Mouse (Mus musculus): ENCODE measurements around the gene Tpst2.

Tpst2 gene

DNA sequence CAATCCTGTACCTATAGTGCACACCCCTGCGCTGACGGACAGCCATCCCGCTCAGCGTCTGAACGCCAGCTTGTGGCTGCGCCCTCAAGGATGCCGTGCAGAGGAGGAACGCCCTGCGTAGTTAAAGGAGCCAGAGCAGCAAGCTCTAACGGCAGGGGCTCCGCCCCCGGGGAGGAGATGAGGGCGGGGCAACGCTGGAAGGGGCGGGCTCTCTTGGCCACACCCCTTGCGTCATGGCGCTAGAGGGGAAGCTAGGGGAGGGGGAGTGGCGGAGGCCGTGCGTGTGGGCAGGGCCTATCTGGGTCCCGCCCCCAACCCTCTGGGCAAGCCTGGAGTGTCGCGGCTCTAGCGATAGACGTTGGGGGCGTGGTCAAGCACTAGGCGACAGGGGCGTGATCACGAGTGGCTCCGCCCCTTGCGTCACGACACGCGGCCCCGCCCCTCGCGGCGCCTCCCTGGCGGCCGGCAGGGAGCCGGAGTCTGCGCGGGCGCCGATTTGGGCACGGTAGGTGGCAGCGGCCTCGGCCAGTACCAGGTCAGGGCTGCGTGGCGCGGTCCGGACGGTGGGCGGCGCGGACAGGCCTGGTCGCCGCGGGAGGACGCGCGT, at the start of gene Tpst2:
TSS of gene Tpst2 (plus strand) at position 425 of the 607 bp plus-strand sequence.
- peak; percentile 100 for DNase-seq

DNA sequence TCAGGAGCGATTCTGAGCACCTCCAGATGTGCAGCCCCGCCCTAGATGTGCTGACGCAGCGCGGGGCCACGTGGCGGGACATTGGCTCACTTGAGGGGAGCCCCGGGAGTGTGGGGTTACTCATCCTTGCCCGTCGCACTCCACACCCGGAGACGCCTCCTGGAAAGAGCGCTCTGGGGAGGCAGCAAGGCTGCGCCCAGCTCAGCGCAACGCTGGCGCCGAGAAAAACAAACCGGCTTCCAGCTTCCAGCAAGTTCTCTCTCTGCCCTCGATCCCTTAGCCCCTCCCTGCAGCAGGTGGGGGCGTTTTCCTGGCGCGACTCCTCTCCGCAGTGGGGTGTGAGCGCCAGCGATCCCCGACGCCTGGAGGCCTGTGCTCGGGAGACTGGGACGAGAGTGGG, 49.1 kb upstream of the Tpst2 start:
- DNase-seq = no peak

DNA sequence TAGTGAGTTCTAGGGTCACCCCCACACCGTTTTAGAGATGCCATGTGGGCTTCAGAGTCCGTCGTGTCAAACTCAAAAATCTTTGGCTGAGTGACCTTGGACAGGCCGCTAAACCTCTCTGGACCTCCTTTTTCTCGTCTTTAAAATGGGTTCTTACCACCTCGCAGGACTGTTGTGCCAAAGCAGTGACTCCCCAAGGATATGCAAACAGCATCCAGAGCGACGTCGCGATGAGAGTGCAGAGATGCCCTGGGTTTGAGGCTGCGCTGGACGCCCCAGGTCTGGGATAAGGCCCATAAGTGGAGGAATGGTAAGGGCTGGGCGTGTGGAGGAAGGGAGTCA, 48.6 kb upstream of the Tpst2 start:
- DNase-seq = no peak

DNA sequence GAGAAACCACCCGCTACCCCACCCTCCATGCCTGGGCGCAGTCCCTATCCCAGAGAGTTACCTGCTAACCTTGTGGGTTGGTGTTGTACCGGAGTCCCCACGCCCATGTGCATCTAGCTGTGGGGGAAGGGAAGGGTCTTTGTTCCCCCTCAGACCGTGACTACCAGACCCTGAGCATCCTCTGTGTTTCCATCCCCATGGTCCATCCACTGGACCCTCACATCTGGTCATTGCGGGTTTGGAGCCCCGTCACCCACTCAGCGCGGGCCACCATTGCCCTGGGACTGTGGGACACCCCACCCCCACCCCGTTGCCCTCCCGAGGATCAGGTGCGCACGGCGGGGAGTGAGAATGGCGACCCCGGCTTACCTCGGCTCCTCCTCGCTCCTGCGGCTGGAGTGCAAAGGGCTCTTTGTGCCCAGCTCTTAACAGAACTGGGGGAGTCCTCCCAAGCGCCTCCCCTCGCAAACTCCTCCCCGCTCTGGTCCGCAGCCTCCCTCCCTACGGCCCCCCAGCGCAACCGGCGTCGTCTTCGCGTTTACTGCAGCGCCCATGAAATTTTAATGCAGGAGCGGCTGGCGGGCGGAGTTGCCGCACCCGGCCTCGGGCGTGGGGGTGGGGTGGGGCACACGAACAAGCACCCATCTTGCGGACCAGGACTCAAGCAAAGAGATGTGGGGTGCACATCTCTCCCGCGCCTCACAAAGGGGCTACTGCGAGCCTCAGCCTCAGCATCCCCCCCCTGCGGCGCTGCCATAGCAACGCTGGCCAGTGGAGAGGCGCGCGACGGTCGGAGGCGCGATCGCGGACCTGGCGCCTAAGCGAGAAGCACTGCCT, 48.0 kb upstream of the Tpst2 start:
- DNase-seq = no peak

DNA sequence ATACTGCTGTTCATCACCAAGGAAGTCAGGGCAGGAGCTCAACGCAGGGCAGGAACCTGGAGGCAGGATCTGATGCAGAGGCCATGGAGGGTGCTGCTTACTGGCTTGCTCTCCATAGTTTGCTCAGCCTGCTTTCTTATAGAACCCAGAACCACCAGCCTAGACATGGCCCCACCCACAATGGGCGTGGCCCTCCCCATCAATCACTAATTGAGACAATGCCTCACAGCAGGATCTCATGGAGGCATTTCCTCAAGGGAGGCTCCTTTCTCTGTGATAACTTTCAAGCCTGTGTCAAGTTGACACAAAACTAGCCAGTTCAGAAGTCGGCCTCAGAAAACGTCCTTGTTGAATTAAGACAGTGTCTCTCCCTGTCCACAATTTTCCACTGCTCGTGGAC, 40.7 kb upstream of the Tpst2 start:
- DNase-seq = no peak

DNA sequence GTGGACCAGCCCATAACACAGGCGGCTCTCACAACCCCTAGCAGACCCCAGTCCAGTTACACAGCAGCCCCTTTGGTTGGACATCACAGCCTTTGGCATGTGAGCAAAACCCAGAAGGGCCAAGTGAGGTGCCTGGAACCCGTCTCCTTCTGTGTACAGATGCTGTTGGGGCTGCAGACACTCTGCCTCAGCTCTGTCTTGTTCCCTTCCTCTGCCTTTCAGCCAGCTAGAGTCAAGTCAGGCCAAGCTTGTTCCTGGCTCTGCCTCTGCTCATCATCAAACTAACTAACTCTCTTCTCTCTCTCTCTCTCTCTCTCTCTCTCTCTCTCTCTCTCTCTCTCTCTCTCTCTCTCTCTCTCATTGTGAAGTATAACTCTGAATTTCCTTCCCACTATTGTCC, 39.9 kb upstream of the Tpst2 start:
- no peak for DNase-seq

DNA sequence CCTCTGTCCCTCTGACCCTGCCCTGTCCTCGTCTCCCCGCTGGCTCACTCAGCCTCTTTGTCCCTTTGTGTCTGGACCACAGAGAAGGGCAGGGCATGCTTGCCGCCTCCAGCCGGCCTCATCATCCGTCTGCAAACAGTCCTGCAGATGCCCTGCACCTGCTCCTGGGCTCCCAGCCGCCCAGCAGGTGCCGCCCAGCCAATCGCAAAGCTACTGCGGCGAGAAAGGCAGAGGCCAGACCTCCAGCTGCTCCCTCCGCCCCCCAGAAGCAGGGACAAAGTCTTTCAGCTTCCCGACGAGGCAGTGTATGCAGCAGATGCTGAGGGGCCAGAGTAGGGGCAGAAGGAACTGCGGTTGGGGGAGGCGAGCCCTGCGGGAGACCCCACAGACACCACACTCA, 39.1 kb upstream of the Tpst2 start:
- DNase-seq = no peak

DNA sequence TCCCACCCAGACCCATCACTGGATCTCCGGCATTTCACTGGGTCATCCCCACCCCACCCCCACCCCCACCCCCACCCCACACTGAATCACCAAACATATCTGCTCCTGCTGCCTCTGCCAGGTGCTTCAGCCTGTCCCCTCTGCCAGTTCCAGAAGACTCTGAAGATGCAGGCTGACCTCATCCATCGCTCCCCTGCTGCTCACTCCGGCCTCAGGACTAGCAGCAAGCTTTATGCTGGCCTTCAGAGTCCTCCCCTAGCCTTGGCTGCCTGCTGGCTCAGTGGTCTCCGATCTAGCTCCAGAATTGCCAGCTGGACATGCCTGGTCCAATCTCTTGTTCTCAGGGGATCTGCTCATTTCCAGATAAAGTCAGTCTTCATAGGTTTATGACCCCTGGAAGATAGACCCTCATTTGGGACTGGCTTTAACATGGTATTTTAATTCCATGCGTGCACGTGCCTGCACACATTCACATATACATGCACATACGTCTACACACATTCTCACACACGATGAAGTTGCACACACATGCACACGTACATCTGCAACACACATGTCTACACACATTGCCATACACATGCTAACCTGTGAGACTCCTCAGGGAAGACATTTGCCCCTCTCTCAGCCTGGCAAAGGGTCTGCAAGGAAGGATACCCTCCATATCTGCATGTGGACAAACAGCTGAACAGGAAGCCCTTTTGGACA, 38.5 kb upstream of the Tpst2 start:
- DNase-seq = no peak

DNA sequence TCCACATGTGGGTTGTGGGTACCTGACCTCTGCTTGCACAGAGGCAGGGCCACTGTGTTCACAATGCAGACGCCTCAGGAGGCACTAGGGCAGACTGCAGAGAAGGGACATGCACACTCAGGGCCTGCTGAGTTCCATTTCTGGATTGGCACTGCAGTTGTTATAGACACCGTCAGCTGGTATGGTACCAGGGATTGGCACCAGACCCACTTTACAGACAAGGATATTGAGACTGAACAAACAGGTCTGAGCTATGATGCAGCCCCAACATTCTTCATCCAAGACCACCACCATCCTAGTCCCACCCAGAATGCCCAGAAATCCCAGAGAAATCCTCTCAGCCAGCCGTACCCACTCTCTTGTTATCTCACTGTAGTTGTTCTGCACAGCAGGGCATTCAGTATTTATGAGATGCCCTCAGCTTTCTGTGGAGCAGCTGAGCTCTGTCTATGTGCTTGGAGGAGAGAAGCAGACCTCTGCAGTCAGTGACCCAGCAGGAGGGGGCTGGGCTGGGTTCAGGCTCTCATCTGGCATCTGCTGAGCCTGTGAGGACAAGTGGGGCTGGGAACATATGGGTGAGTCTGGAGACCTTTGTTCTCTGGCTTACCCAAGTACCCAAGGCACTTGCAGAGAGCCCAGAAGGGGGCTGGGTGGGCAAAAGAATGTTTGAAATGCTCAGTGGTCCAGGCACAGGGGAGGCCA, 37.6 kb upstream of the Tpst2 start:
- DNase-seq = no peak

DNA sequence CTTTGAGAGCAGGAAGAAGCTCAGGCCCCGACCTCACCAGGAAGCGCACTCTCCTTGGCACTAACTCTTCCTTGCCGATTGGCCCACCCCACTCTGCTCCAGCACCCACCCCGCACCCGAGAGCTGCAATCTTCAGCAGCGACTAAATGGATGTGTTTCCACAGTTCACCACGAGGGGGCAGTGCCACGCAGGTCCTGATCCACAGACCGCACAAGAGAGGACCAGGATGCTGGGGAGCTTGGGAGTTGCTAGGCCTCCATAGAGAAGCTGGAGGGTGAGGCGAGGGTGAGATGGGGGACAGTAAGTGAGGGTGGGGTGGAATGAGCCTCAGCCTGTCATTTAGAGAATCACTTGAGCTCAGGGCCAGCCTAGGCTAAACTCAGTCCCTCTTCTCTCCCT, 35.7 kb upstream of the Tpst2 start:
- peak; percentile 85 for DNase-seq

DNA sequence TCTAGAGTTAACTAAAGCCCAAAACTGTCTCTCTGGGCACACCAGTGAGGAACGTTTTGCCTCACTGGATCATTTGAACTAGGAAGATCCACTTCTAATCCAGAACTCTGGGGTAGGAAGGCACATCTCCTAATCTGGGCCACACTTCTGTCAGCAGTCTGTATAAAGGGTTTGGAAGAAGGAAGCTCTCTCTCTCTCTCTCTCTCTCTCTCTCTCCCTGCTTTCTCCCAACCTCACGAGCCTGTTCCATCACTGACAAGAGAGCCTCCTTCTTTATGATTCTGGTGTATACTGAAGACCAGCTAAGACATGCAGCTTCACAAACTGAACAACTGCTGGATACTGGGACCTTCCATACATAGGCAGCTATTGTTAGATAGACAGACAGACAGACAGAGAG, 34.6 kb upstream of the Tpst2 start:
- DNase-seq = no peak

DNA sequence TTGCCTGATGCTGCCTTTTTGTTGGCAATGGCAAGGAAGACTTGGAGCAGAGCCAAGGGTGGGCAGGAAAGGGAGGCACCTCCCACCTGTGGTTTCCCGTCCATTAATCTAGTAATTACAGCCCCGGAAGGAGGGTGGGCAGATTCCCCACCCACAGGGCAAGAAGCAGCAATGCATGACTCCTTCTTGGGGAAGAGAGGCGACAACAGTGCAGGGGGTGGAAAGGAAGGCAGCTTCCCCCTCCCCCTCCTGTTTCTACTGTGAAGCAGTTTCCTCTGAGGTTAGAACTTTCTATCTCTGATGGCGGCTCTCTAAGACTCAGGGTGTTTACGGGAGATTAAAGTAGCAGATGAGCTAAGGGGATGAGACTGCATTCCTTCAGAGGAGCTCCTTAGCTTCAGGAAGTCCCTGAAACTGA, 34.1 kb upstream of the Tpst2 start:
- no peak for DNase-seq

DNA sequence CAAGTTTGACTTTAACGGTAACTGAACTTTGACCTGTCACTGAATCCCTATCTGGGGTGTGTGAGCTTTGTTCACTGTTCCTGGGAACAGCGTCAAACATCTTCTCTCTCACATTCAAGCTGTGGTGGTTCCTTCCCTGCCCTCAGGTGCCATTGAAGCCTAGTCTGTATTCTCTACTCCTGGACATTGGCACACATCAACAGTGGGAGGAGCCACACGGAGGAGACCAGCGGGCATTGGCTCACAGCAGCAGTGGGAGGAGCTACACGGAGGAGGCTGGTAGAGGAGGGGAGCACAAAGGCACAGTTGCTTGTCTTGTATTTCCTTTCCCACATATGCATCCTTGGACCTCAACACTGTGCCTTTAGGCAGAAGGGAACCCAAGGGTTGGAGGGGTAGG, 33.5 kb upstream of the Tpst2 start:
- DNase-seq = no peak

DNA sequence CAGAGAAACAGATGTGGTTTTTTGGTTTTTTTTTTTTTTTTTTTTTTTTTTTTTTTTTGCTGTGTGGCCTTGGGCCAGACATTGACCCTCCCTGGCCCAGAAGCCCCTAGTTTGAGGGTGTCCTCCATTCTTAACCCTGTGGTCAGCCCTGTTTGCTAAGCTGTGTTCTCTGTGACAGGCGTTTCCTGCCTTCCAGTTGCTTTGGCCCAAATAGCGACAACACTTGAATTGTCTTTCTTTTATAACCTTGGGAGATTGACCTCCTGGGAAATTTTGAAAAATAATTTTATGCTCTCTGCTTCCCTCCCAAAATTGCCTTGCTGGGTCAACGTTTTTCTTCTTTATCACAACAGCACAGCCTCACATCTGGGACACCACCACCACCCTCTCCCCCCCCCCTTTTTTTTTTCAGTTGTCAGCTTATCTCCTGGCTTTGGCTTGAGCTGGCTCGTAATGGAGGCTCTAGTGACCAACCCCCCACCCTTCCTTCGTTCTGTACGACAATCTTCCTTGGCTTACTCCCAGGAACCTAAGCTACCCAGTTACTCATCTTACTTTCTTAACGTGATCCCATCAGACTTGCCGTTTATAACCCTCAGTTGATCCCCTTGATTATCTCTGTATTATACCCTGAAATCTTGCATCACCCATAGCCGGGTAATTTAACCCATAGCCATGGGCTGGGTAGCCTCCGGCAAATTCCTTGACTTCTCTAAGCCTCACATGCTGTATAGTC, 32.8 kb upstream of the Tpst2 start:
- no peak for DNase-seq

DNA sequence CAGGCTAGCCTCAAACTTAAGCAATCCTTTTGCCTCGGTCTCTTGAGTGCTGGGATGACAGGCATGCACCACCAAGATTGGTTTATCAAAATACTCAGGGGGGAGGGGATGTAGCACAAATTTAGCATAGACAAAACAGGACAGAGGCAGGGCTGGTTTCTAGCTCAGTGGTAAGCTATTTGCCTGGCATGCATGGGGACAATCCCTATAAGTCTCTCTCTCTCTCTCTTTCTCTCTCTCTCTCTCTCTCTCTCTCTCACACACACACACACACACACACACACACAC, 32.3 kb upstream of the Tpst2 start:
- no peak for DNase-seq

DNA sequence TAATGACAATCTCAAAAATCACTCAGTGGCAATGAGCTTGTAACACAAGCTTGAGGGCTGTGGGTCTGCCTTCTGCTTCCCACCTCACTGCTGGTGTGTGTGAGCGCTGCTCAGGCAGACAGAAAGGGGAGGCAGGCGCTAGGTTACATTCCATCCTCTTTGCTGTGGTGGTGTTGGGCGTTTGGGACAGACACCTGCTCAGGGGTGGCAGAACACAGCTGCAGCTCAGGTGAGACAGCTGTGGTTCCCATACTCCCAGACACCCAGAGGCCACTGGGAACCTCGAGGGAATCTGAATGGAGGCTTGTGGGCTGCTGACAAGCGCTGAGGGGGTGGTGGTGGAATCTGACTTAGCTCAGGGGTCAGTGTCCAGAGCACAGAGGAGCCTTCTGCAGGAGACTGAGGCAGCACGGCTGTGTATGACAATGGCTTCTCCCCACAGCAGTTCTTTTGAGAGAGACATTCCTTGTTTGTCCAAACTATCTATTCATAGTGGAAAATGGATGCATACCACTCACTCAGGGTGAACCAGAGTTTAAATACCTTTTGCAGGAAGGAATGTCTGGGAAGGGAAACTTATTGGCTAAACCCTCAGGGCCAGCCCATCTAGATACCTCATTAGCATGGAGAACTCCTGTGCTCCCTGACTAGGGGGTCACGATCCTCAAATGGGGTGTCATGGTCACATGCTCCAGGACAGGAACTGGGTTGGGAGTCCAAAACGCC, 31.4 kb upstream of the Tpst2 start:
- no peak for DNase-seq

DNA sequence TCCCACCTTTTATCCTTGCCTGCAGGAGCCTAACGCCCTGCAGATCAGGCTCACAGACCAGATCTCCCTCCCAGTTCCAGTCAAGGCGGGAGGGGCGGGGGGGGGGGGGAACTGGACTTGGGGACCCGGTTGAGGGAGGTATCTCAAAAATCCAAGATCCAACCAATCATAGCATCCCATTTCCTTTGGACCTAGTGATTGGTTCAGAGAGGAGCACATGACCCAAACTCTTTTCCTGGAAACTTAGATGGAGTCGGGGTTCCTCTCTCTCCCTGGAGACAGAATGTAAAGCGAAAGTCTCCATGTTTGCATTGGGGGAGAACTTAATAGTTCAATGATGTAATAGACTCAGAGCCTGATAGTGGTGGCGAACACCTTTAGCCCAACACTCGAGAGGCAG, 29.1 kb upstream of the Tpst2 start:
- no peak for DNase-seq

DNA sequence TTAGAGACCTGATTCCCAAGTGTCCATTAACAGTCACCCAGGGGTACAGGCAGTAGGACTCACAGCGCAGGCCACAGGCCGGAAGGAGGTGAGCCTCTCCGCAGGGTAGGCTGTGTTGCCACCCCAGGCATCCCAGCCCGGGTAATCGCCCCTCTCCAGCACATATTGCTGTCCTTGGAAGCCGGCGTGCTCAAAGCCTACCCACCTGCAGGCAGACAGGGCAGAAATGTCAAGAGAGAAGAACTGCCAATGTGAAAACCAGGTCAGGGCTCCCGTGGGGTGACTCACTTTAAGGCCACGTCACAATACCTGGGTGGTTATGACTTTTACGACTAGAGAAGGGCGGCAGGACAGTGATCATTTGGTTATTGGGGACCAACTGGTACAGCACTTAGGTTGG, 27.4 kb upstream of the Tpst2 start:
- no peak for DNase-seq

DNA sequence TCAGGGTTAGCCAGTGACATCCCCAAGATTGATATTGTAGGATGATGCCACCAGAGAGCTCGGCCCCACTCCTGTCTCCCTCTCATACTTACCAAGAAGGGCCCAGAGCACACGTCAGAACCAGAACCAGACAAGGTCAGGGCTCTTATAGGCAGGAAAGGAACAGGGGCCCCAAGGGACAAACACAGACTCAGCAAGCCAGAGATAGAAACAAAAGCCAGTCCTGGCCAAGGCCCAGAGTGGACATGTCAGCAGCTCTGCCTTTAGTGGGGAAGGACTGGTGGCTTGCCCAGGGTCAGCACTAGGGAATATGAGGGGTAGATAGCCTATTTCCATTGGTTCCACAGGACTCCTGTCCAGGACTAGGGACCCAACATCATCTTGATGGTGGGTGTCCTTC, 24.1 kb upstream of the Tpst2 start, which contains the start of gene Cryba4:
TSS of gene Cryba4 (minus strand) at position 119 of the 400 bp plus-strand sequence.
- DNase-seq = no peak

DNA sequence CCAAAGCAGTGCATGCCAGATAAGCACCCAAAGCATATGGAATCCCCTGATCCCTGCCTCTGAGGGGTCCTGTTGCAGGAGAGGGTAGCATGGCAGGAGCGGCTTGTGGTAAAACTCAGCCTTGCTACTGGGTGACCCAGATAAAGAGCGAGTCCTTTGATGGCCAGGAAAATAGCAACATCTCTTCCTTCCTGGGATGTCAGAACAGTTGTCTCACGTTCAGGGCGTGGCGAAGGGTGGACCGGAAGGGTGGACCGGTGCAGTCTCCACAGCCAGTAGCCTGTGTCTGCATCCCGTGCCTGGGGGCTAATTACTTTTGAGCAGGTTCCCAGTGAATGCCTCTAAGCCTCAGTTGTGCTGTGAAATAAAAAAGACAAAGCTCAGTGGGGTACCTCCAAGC, 23.3 kb upstream of the Tpst2 start:
- no peak for DNase-seq

DNA sequence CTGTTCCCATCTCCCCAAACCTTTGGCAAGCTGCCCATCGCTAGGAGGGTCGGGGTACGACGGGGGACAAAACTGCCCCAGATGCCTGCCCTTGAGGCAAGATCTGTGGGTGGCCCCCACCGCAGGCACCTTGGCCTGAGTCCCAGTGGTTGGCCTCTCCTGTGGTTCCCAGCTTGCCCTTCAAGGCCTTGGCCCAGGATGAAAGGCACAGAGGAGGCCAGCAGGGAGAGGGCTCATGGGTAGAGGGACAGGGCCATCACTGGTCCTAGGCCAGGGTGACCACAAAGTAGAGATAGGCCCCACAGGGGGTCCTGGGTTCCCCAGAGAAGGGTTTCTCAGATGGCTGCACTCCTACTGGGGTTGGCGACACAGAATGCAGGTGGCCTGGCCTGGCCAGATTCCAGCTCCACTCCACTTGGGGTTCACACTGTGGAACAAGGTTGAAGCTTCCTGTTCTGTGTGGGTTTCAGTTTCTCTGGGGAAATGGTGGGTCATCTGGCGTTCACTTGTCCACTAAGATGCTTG, 22.1 kb upstream of the Tpst2 start:
- DNase-seq = peak; percentile 62

DNA sequence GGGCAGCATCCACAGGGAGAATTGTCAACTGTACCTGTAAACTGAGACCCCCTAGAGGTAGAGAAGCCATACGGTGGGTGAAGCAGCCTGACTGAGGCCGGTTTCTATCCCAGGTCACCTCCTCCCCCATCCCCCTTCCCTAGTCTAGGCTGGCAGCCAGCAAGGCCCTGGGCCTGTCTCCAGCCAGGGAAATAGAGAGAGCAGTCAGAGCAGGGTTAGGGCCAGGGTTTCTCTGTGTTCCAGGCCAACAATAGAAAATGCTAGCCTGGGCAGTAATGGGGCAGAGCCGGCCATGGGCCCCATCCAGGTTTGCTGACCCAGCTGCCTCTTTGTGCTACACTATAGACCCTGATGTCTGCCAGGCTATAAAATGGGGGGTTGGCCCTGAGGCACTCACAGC, 21.1 kb upstream of the Tpst2 start, which contains the start of gene Crybb1:
TSS of gene Crybb1 (plus strand) at position 390 of the 400 bp plus-strand sequence.
- peak; percentile 87 for DNase-seq

Data from cerebellum, adult 11 months (tissue).